Mouse (Mus musculus): ENCODE measurements around the gene Crispld2.

DNA sequence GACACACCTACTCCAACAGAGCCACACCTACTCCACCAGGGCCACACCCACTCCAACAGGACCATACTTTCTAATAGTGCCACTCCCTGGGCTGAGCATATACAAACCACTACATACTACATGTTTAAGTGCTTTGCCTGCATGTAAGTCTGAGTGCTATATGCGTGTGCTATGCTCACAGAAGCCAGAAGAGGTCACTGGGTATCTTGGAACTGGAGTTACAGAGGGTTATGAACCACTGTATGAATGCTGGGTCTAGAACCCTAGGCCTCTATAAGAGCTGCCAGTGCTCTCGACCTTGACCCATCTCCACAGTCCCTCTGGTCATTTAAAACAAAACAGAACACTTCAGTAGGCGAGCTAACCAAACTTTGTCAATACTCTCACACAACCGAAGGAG, 11.0 kb upstream of the Crispld2 start:
- TF ChIP-seq CTCF (conservative IDR thresholded peaks at IDR 0.05; ENCODE audit: low read length) (0 out of 2 replicates have a peak, but pooled peaks have one; percentile 3), POU5F1 (IDR thresholded peaks at IDR 0.05; ENCODE audit: borderline replicate concordance, low read length) (no peak)
